ENCODE assay signal across 25 mouse cellular contexts in the genomic region with DNA sequence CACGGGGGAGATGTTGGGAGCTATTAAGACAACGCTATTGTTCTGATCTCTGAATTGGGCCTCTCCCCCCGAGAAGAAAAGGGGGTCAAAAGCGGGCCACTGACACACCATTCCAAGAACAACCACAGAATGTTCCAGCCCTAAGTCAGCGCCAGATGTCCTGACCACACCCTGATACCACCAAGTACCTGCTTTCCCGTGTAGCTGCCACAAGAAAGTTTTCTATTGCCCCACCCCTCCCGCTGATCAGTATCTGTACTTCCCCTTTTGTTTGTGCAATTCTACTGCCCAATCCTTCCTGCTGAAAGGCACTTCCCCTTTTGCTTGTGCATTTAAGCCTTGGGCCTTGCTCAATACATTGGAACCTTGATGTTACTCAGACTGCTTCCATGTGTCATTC. TPM values are rescaled to one million over a fixed set of nuclear protein-coding genes. Genes with fewer than 3 reads are reported as not detected.
DNase-seq lines count a peak whose midpoint lies in the region; ATAC-seq and TF ChIP-seq lines count a peak whose summit lies in the region.
"Not testable (repeated sequence)": the region's sequence is repeated elsewhere in the genome, so short reads cannot be mapped to it uniquely, and the experiment has no call there.
"Had no signal": no experiment of that assay in that cellular context is flagged by ENCODE, and none has a peak within 500 bp of the region (broad histone marks: within the 10 kb centered on the region; RNA-seq: fewer than 3 reads in every experiment).

No protein-coding gene starts in this region.

- TF ChIP-seq POLR2A in ES-Bruce4 (IDR thresholded peaks at IDR 0.05; ENCODE audit: insufficient read depth, low read length); MEL (IDR thresholded peaks at IDR 0.05; ENCODE audit: control insufficient read depth in 1 of 2, insufficient read depth in 1 of 2, low read depth in 1 of 2, low read length in 2 of 2, poor library complexity in 1 of 2): not testable (repeated sequence)

- DNase-seq in 416B (ENCODE audit: low read depth) = peak; percentile 76
- peak; percentile 11 for DNase-seq in A20 (ENCODE audit: low read depth, low spot score)
- peak; percentile 92 for DNase-seq in MEL (ENCODE audit: low read depth, low spot score)
- peak; percentile 94 for DNase-seq in MEL-GATA-1-ER (ENCODE audit: extremely low read depth, low read depth)
- peak; percentile 6 for DNase-seq in heart, adult 11 months
- DNase-seq in stomach, postnatal 0 days (ENCODE audit: low spot score) = peak; percentile 18

- not testable (repeated sequence) for H3K36me3 ChIP-seq in ES-Bruce4 (ENCODE audit: control insufficient read depth, insufficient read depth, low read length, poor library complexity, severe bottlenecking); MEL (ENCODE audit: control insufficient read depth in 1 of 2, insufficient read depth in 2 of 2, low read length in 2 of 2); stomach, postnatal 0 days (ENCODE audit: control insufficient read depth, insufficient read depth, low read length)

- H3K9ac ChIP-seq in ES-Bruce4 (ENCODE audit: low read depth, poor library complexity, severe bottlenecking); MEL (ENCODE audit: control insufficient read depth, low read depth, low read length, poor library complexity, severe bottlenecking); stomach, postnatal 0 days (ENCODE audit: low read length): not testable (repeated sequence)

- TF ChIP-seq CTCF in ES-Bruce4 (IDR thresholded peaks at IDR 0.05; ENCODE audit: low read depth, low read length); MEL (IDR thresholded peaks at IDR 0.05 in 2 of 3, conservative IDR thresholded peaks at IDR 0.05 in 1 of 3; ENCODE audit: control insufficient read depth in 1 of 3, insufficient read depth in 1 of 3, low read depth in 2 of 3, low read length in 3 of 3, poor library complexity in 1 of 3, severe bottlenecking in 1 of 3); stomach, postnatal 0 days (IDR thresholded peaks at IDR 0.05; ENCODE audit: low read depth): not testable (repeated sequence)

- peak overlapping the region; percentile 31 for H3K27ac ChIP-seq in ES-Bruce4 (ENCODE audit: insufficient read depth, low read length)
- peak overlapping the region; percentile 92 for H3K27ac ChIP-seq in MEL (ENCODE audit: control insufficient read depth, low read depth, low read length)
- H3K27ac ChIP-seq in stomach, postnatal 0 days (replicated peaks) = not testable (repeated sequence)

- TF ChIP-seq EP300 in ES-Bruce4 (IDR thresholded peaks at IDR 0.05; ENCODE audit: insufficient read depth, low read depth, low read length) = peak; percentile 65
- TF ChIP-seq EP300 in MEL (IDR thresholded peaks at IDR 0.05; ENCODE audit: low read depth in 1 of 2, low read length in 2 of 2) = peak; percentile 72 to 74
- TF ChIP-seq EP300 in stomach, postnatal 0 days (optimal IDR thresholded peaks at IDR 0.05) = not testable (repeated sequence)

- not testable (repeated sequence) for H3K4me2 ChIP-seq in stomach, postnatal 0 days (replicated peaks; ENCODE audit: low read depth)

- H3K27me3 ChIP-seq in ES-Bruce4 (ENCODE audit: control insufficient read depth, insufficient read depth, low read length, poor library complexity, severe bottlenecking); MEL (ENCODE audit: control insufficient read depth in 1 of 2, insufficient read depth in 2 of 2, low read length in 2 of 2); stomach, postnatal 0 days (ENCODE audit: control insufficient read depth, insufficient read depth, low read length): not testable (repeated sequence)

- not testable (repeated sequence) for H3K4me1 ChIP-seq in ES-Bruce4 (ENCODE audit: control insufficient read depth, insufficient read depth, low read length); stomach, postnatal 0 days (replicated peaks; ENCODE audit: control insufficient read depth, insufficient read depth)
- peaks cover 0 to 14% of the 10 kb centered on the region in 2 experiments; a peak in 3 of 4 replicates for H3K4me1 ChIP-seq in MEL (ENCODE audit: control insufficient read depth in 1 of 2, insufficient read depth in 2 of 2, low read length in 2 of 2)

- ATAC-seq in granulocyte monocyte progenitor cell, adult 5-6 weeks (replicated peaks; ENCODE audit: poor library complexity, severe bottlenecking) = peak; percentile 52; the same call in 1 of the 2 replicates
- not testable (repeated sequence) for ATAC-seq in stomach, postnatal 0 days (ENCODE audit: low FRiP score, low TSS enrichment)

- not testable (repeated sequence) for H3K79me2 ChIP-seq in MEL (ENCODE audit: control insufficient read depth, insufficient read depth, low read length, poor library complexity)

- WGBS in stomach, postnatal 0 days = 78% methylated on average over 7 of the region's 7 CpGs

- not testable (repeated sequence) for H3K4me3 ChIP-seq in ES-Bruce4 (ENCODE audit: low read depth, low read length); MEL (ENCODE audit: control insufficient read depth in 1 of 2, insufficient read depth in 1 of 2, low read depth in 2 of 2, low read length in 2 of 2); stomach, postnatal 0 days (ENCODE audit: low read depth, low read length)

- TF ChIP-seq RAD21 in MEL (IDR thresholded peaks at IDR 0.05; ENCODE audit: low read depth, low read length) = not testable (repeated sequence)

- not testable (repeated sequence) for H3K9me3 ChIP-seq in ES-Bruce4 (replicated peaks; ENCODE audit: control insufficient read depth, insufficient read depth, low read length, poor library complexity, severe bottlenecking); MEL (replicated peaks; ENCODE audit: insufficient read depth, low read length); stomach, postnatal 0 days (ENCODE audit: control insufficient read depth, low read length)

TF ChIP-seq in MEL, 35 proteins besides CTCF, POLR2A, EP300 and RAD21:
- TF ChIP-seq GATA1 (IDR thresholded peaks at IDR 0.05; ENCODE audit: low read depth, low read length) = peak; percentile 67
- peak; percentile 69 for TF ChIP-seq TAL1 (IDR thresholded peaks at IDR 0.05; ENCODE audit: low read length)
- peak; percentile 52 for TF ChIP-seq TCF12 (IDR thresholded peaks at IDR 0.05; ENCODE audit: low read depth, low read length)
- TF ChIP-seq ETS1 (IDR thresholded peaks at IDR 0.05; ENCODE audit: low read depth, low read length) = peak; percentile 61

RNA-seq across cellular contexts. Expression of gene Psg19, which starts 38.2 kb away (rescaled TPM):
- polyA plus RNA-seq in ES-Bruce4 (2011; ENCODE audit: insufficient read depth, insufficient read length, low read depth, missing spikeins) (1.1 TPM in 2 replicates), MEL (2012; ENCODE audit: insufficient read depth in 1 of 2, insufficient read length in 2 of 2, low read depth in 1 of 2, low replicate concordance in 2 of 2, missing spikeins in 1 of 2) (under 1 TPM in 1 of 2 experiments, not detected in 1; 0.04 TPM)
- not detected in 2 replicates for total RNA-seq in MEL (2012; rRNA removed)
- not detected in 2 replicates for total RNA-seq in granulocyte monocyte progenitor cell, adult 5-6 weeks (2014; fragmentation: Nextera tagmentation)
- total RNA-seq in granulocyte monocyte progenitor cell, adult 5-6 weeks (2017) = not detected in 2 replicates
- not detected in 2 replicates for polyA plus RNA-seq in stomach, postnatal 0 days (2015; fragmentation: Nextera tagmentation; extraction: Ambion mirVana)
- total RNA-seq: adrenal gland, adult 18-20 months; adrenal gland, adult 2 months; adrenal gland, adult 8-10 months; adrenal gland, postnatal 10 days; adrenal gland, postnatal 14 days; adrenal gland, postnatal 25 days; adrenal gland, postnatal 36 days; adrenal gland, postnatal 4 days; CH12.LX; ES-E14 had no signal
- polyA plus RNA-seq: activated CD4-positive, CD25-positive, alpha-beta regulatory T cell, adult 4 months; adrenal gland, adult 2 months; C2C12; CD4-positive, CD25-positive, alpha-beta regulatory T cell, adult 4 months; G1E; Patski had no signal

RNA-seq across cellular contexts. Expression of gene Psg22, which starts 42.3 kb away (rescaled TPM):
- polyA plus RNA-seq in ES-Bruce4 (2011; ENCODE audit: insufficient read depth, insufficient read length, low read depth, missing spikeins) (not detected in 2 replicates), MEL (2012; ENCODE audit: insufficient read depth in 1 of 2, insufficient read length in 2 of 2, low read depth in 1 of 2, low replicate concordance in 2 of 2, missing spikeins in 1 of 2) (not detected)
- total RNA-seq in MEL (2012; rRNA removed) = not detected in 2 replicates
- total RNA-seq in granulocyte monocyte progenitor cell, adult 5-6 weeks (2014; fragmentation: Nextera tagmentation) = not detected in 2 replicates
- not detected in 2 replicates for total RNA-seq in granulocyte monocyte progenitor cell, adult 5-6 weeks (2017)
- not detected in 2 replicates for polyA plus RNA-seq in stomach, postnatal 0 days (2015; fragmentation: Nextera tagmentation; extraction: Ambion mirVana)
- total RNA-seq: adrenal gland, adult 18-20 months; adrenal gland, adult 2 months; adrenal gland, adult 8-10 months; adrenal gland, postnatal 10 days; adrenal gland, postnatal 14 days; adrenal gland, postnatal 25 days; adrenal gland, postnatal 36 days; adrenal gland, postnatal 4 days; CH12.LX; ES-E14 had no signal
- polyA plus RNA-seq: activated CD4-positive, CD25-positive, alpha-beta regulatory T cell, adult 4 months; adrenal gland, adult 2 months; brain, embryonic 14.5 days; C2C12; CD4-positive, CD25-positive, alpha-beta regulatory T cell, adult 4 months; cerebellum, adult 2 months; G1E; Patski had no signal

Comparison
In these comparisons a context has a peak if more than half of its experiments do, and no peak if none do; other contexts are left out.
1. DNase-seq: peak in every context shown above with its lines; median percentile 94 in MEL-GATA-1-ER; 92 in MEL; 76 in 416B; 18 in stomach, postnatal 0 days; 11 in A20; 6 in heart, adult 11 months.